Comparison of ENCODE assay signal across 16 mouse cellular contexts in genomic region chr1:43500121-43500520, GRCm38 (mm10). TPM values are rescaled to one million over a fixed set of nuclear protein-coding genes. Genes with fewer than 3 reads are reported as not detected.
DNase-seq lines count a peak whose midpoint lies in the region; ATAC-seq lines count a peak whose summit lies in the region.
"Had no signal": no experiment of that assay in that cellular context is flagged by ENCODE, and none has a peak within 500 bp of the region (broad histone marks: within the 10 kb centered on the region; RNA-seq: fewer than 3 reads in every experiment).

No protein-coding gene starts in this region.

- H3K27ac ChIP-seq in forebrain, embryonic 11.5 days (ENCODE audit: low read depth, low read length): no peak overlapping the region
- no peak overlapping the region for H3K27ac ChIP-seq in forebrain, embryonic 12.5 days
- no peak overlapping the region for H3K27ac ChIP-seq in midbrain, embryonic 10.5 days (replicated peaks)
- H3K27ac ChIP-seq: forebrain, embryonic 15.5 days; limb, embryonic 12.5 days had no signal

- H3K4me1 ChIP-seq in forebrain, embryonic 11.5 days (replicated peaks; ENCODE audit: control insufficient read depth, insufficient read depth, low read length): peaks cover 8% of the 10 kb centered on the region; the same call in 1 of the 2 replicates
- H3K4me1 ChIP-seq in forebrain, embryonic 12.5 days: peaks cover 42% of the 10 kb centered on the region
- H3K4me1 ChIP-seq in midbrain, embryonic 10.5 days: peaks cover 34% of the 10 kb centered on the region

- H3K36me3 ChIP-seq in forebrain, embryonic 11.5 days (ENCODE audit: control insufficient read depth, insufficient read depth, low read length): no peaks in the 10 kb centered on the region
- H3K36me3 ChIP-seq in forebrain, embryonic 12.5 days (replicated peaks): no peaks in the 10 kb centered on the region
- H3K36me3 ChIP-seq in midbrain, embryonic 10.5 days: no peaks in the 10 kb centered on the region
- H3K36me3 ChIP-seq: forebrain, embryonic 15.5 days; limb, embryonic 12.5 days had no signal

- no peak overlapping the region for H3K4me2 ChIP-seq in forebrain, embryonic 11.5 days (ENCODE audit: low read depth, low read length, severe bottlenecking)
- H3K4me2 ChIP-seq in forebrain, embryonic 12.5 days: no peak overlapping the region
- H3K4me2 ChIP-seq: forebrain, embryonic 15.5 days; limb, embryonic 12.5 days had no signal

- DNase-seq in forebrain, embryonic 11.5 days (ENCODE audit: low spot score): peak; percentile 8
- DNase-seq in 416B (ENCODE audit: low read depth): peak; percentile 66
- DNase-seq in naive thymus-derived CD4-positive, alpha-beta T cell, adult 2 months (ENCODE audit: low read depth): peak; percentile 71
- DNase-seq in cerebellum, postnatal 4 days (ENCODE audit: low spot score in 2 of 2): no peak
- no peak for DNase-seq in urinary bladder, postnatal 25 days (ENCODE audit: low spot score)
- DNase-seq in midbrain, embryonic 10.5 days (ENCODE audit: low spot score): no peak
- DNase-seq: cerebellum, postnatal 10 days; gastrocnemius, postnatal 36 days; heart, postnatal 10 days; kidney, postnatal 10 days; lung, postnatal 36 days; right cerebral cortex, postnatal 14 days had no signal

- 93% methylated on average over 5 of the region's 5 CpGs for WGBS in forebrain, embryonic 11.5 days
- 85% methylated on average over 5 of the region's 5 CpGs for WGBS in forebrain, embryonic 12.5 days
- WGBS in midbrain, embryonic 10.5 days: 89% methylated on average over 5 of the region's 5 CpGs

- peaks cover 7% of the 10 kb centered on the region for H3K27me3 ChIP-seq in forebrain, embryonic 11.5 days (ENCODE audit: control insufficient read depth, insufficient read depth, low read length)
- H3K27me3 ChIP-seq in forebrain, embryonic 12.5 days: peaks cover 40% of the 10 kb centered on the region
- H3K27me3 ChIP-seq in midbrain, embryonic 10.5 days (ENCODE audit: low read depth, poor library complexity, severe bottlenecking): no peaks in the 10 kb centered on the region
- H3K27me3 ChIP-seq: forebrain, embryonic 15.5 days; limb, embryonic 12.5 days had no signal

- no peak for ATAC-seq in forebrain, embryonic 11.5 days (replicated peaks; ENCODE audit: low FRiP score)
- no peak for ATAC-seq in forebrain, embryonic 12.5 days (ENCODE audit: low FRiP score)
- peak; percentile 51 to 54; a peak in 3 of 4 replicates for ATAC-seq in hematopoietic stem cell, adult 5-6 weeks (replicated peaks in 1 of 2; ENCODE audit: insufficient read depth in 1 of 2, low FRiP score in 2 of 2, low TSS enrichment in 1 of 2, low read depth in 1 of 2, poor library complexity in 2 of 2, severe bottlenecking in 2 of 2)
- ATAC-seq: forebrain, embryonic 15.5 days had no signal

- no peak overlapping the region for H3K4me3 ChIP-seq in forebrain, embryonic 11.5 days (ENCODE audit: low read depth, low read length)
- no peak overlapping the region for H3K4me3 ChIP-seq in forebrain, embryonic 12.5 days (replicated peaks)
- no peak overlapping the region for H3K4me3 ChIP-seq in midbrain, embryonic 10.5 days
- H3K4me3 ChIP-seq: forebrain, embryonic 15.5 days; limb, embryonic 12.5 days had no signal

- H3K9me3 ChIP-seq in forebrain, embryonic 11.5 days (ENCODE audit: control insufficient read depth, low read length): no peaks in the 10 kb centered on the region
- H3K9me3 ChIP-seq in forebrain, embryonic 12.5 days: no peaks in the 10 kb centered on the region
- H3K9me3 ChIP-seq in midbrain, embryonic 10.5 days (replicated peaks): no peaks in the 10 kb centered on the region
- H3K9me3 ChIP-seq: forebrain, embryonic 15.5 days; limb, embryonic 12.5 days had no signal

- no peak overlapping the region for H3K9ac ChIP-seq in forebrain, embryonic 11.5 days (ENCODE audit: low read length)
- no peak overlapping the region for H3K9ac ChIP-seq in forebrain, embryonic 12.5 days
- H3K9ac ChIP-seq: forebrain, embryonic 15.5 days; limb, embryonic 12.5 days had no signal

RNA-seq across cellular contexts. Expression of gene Nck2, which starts 55.7 kb away (rescaled TPM):
- polyA plus RNA-seq in forebrain, embryonic 11.5 days (2014; fragmentation: Nextera tagmentation; extraction: Ambion mirVana): 37.8 and 38.6 TPM in 2 replicates
- polyA plus RNA-seq in forebrain, embryonic 12.5 days (2016; fragmentation: Nextera tagmentation; extraction: Ambion mirVana): 40.9 and 41.2 TPM in 2 replicates
- 14.6 and 15.9 TPM in 2 replicates for total RNA-seq in hematopoietic stem cell, adult 5-6 weeks (2017)
- polyA plus RNA-seq in midbrain, embryonic 10.5 days (2016; fragmentation: Nextera tagmentation; extraction: Ambion mirVana): 35.0 and 36.8 TPM in 2 replicates

Comparison
In these comparisons a context has a peak if more than half of its experiments do, and no peak if none do; other contexts are left out.
1. ATAC-seq: peak in hematopoietic stem cell, adult 5-6 weeks (2 of 2); none in forebrain, embryonic 11.5 days (single experiment) and forebrain, embryonic 12.5 days (single experiment).
2. DNase-seq: peak in forebrain, embryonic 11.5 days (single experiment), 416B (single experiment) and naive thymus-derived CD4-positive, alpha-beta T cell, adult 2 months (single experiment); none in cerebellum, postnatal 4 days (0 of 2), urinary bladder, postnatal 25 days (single experiment) and midbrain, embryonic 10.5 days (single experiment).